ENCODE assay signal across 8 mouse cellular contexts in the genomic region with DNA sequence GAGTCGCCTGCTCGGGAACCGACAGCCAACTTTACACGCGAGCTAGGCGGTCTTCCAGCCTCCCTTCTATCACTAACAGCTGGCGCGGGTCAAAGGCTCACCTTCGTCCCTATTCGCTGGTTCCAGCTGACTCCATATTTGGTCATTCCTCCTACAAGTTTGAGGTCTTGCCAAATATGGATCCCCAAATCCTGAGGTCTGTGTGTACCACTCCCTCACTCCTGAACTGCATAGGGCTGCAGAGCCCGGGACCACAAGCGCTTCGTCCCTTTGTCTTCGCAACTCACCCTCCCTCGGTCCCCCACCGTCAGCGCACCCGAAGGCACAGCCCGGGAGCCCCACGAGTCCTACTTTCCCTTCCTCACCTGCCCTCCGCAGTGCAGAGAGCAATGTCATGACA. TPM values are rescaled to one million over a fixed set of nuclear protein-coding genes. Genes with fewer than 3 reads are reported as not detected.
DNase-seq lines count a peak whose midpoint lies in the region; ATAC-seq and TF ChIP-seq lines count a peak whose summit lies in the region.

No protein-coding gene starts in this region.

- H3K36me3 ChIP-seq in hindbrain, embryonic 15.5 days: peaks cover 3% of the 10 kb centered on the region

- TF ChIP-seq CTCF in left cerebral cortex, adult 2 months (IDR thresholded peaks at IDR 0.05): no peak

- H3K4me1 ChIP-seq in hindbrain, embryonic 15.5 days (replicated peaks): peaks cover 14% of the 10 kb centered on the region

- peak overlapping the region; percentile 90 for H3K27ac ChIP-seq in hindbrain, embryonic 15.5 days (replicated peaks)
- H3K27ac ChIP-seq in left cerebral cortex, adult 2 months: peak overlapping the region; percentile 90

- H3K27me3 ChIP-seq in hindbrain, embryonic 15.5 days: no peaks in the 10 kb centered on the region

- H3K9ac ChIP-seq in hindbrain, embryonic 15.5 days: peak overlapping the region; percentile 69

- peak overlapping the region; percentile 71 for H3K4me2 ChIP-seq in hindbrain, embryonic 15.5 days

- intact Hi-C loops in left cerebral cortex, adult 2 months (cut with DNase I): loop anchor here (2.0 kb wide), 1 partner anchor 32 kb away; the partner anchor contains the start of gene Reps1

- peak; percentile 66 for ATAC-seq in activated CD4-positive, CD25-positive, alpha-beta regulatory T cell, adult 4 months
- peak; percentile 90 for ATAC-seq in hindbrain, embryonic 15.5 days (ENCODE audit: low FRiP score, low read depth)
- peak; percentile 62 for ATAC-seq in megakaryocyte, adult 5-6 weeks (ENCODE audit: poor library complexity, severe bottlenecking)

- peak overlapping the region; percentile 68 for H3K4me3 ChIP-seq in hindbrain, embryonic 15.5 days
- H3K4me3 ChIP-seq in left cerebral cortex, adult 2 months: peak overlapping the region; percentile 82

- 0% methylated on average over 21 of the region's 21 CpGs for WGBS in hindbrain, embryonic 15.5 days

- DNase-seq in cerebellum, postnatal 4 days (ENCODE audit: low spot score in 2 of 2): peak; percentile 22 to 49
- peak; percentile 64 for DNase-seq in gastrocnemius, adult 18-20 months (ENCODE audit: low spot score)
- peak; percentile 36 to 40 for DNase-seq in left cerebral cortex, adult 2 months (ENCODE audit: extremely low spot score in 1 of 2, low spot score in 2 of 2)
- peak; percentile 53 to 54 for DNase-seq in right cerebral cortex, adult 2 months (ENCODE audit: low spot score in 2 of 2)
- DNase-seq in urinary bladder, postnatal 36 days (ENCODE audit: low spot score in 2 of 2): peak; percentile 66 to 74

- H3K9me3 ChIP-seq in hindbrain, embryonic 15.5 days: no peaks in the 10 kb centered on the region

RNA-seq across cellular contexts. Expression of gene Abracl, which starts 0.8 kb away (rescaled TPM):
- polyA plus RNA-seq in activated CD4-positive, CD25-positive, alpha-beta regulatory T cell, adult 4 months (2017; shearing (Covaris generic)): 100 to 1,000 TPM; 532 to 579 TPM
- total RNA-seq in gastrocnemius, adult 18-20 months (2021): 1 to 10 TPM; 1.9 to 2.7 TPM
- polyA plus RNA-seq in hindbrain, embryonic 15.5 days (2015; fragmentation: Nextera tagmentation; extraction: Ambion mirVana): 59.6 and 62.0 TPM in 2 replicates
- total RNA-seq in left cerebral cortex, adult 2 months (2021): 10 to 100 TPM; 18.9 to 19.3 TPM
- total RNA-seq in megakaryocyte, adult 5-6 weeks (2015): 291 and 343 TPM in 2 replicates
- 336 and 397 TPM in 2 replicates for total RNA-seq in megakaryocyte, adult 5-6 weeks (2017)

RNA-seq across cellular contexts. Expression of gene Reps1, which starts 33.3 kb away (rescaled TPM):
- 10 to 100 TPM; 25.2 to 28.1 TPM for polyA plus RNA-seq in activated CD4-positive, CD25-positive, alpha-beta regulatory T cell, adult 4 months (2017; shearing (Covaris generic))
- total RNA-seq in gastrocnemius, adult 18-20 months (2021): 10 to 100 TPM; 24.0 to 27.8 TPM
- polyA plus RNA-seq in hindbrain, embryonic 15.5 days (2015; fragmentation: Nextera tagmentation; extraction: Ambion mirVana): 29.9 and 31.5 TPM in 2 replicates
- total RNA-seq in left cerebral cortex, adult 2 months (2021): 10 to 100 TPM; 65.3 to 73.0 TPM
- total RNA-seq in megakaryocyte, adult 5-6 weeks (2015): 67.3 and 78.2 TPM in 2 replicates
- 39.8 and 51.0 TPM in 2 replicates for total RNA-seq in megakaryocyte, adult 5-6 weeks (2017)

Comparison
In these comparisons a context has a peak if more than half of its experiments do, and no peak if none do; other contexts are left out.
1. Peak in every context shown above with its lines: DNase-seq, ATAC-seq, H3K4me3 ChIP-seq and H3K27ac ChIP-seq.
2. RNA of gene Abracl, which starts 0.8 kb away (total RNA-seq): 291 to 397 TPM in megakaryocyte, adult 5-6 weeks; 18.9 to 19.3 TPM in left cerebral cortex, adult 2 months and 1.9 to 2.7 TPM in gastrocnemius, adult 18-20 months; every median in the first group is over 10 times any median in the second.